Mouse (Mus musculus) ovary, postnatal 14 days (tissue): ENCODE results near the gene Rbm26.

Source experiments
- DNase-seq: peaks from one replicate; pipeline ENCODE4 v3.0.0; 2022; ENCODE audit warnings: low spot score

The Rbm26 gene

DNA sequence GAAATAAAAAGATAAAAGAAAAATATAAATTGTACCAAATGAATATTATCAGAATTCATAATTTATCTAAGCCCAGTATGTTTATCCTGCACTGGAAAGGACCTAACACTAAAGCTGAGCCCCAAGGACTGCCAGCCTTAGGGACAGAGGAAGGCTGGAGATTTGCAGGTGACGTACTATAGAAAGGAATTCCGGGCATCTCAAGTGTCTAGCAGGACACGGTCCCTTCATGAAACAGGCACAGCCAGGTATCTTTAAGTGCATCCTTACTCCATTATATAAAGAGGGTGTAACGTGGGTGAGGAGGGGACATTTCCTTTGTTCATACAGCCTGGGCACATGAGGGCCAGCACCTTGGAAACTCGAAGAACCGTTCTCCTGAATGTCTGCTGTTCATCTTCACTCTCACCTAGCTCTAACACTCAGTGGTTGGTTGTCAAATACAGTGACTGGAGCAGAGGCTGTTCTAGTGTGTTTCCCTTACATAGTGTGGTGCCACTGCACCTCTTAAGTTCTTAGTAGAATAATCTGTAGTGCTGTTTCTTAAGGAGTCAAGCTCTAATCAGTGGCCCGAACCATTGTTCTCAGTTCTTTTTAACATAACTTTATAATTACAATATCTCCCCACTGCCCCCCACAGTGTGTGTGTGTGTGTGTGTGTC, 91.7 kb downstream of the Rbm26 start:
- no peak for DNase-seq

DNA sequence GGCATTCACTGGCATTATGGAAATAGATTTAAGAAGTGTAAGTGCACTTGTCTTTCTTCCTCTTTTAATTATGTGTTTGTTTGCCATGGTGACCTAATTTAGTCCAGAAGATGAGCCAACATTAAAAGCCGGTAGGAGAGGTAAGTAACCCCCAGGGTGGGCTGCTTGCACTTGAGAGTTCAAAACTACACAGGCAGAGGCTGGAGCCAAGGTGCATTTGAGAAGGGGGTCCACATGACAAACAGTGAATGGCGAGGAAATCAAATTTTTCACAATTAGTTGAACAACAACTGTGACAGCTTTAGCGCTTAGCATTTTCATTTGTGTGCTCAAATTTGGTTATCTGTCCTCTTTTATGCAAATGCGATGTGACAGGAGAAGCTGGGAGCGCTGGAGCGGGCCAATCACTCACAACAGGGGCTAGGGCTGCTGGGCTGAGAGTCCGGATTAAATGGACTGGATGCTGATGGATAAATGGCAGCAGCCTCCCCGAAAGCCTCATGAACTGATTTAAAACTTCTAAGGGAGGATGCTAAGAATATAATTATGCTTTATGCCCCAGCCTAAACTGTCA, 92.3 kb downstream of the Rbm26 start:
- DNase-seq = no peak

GRCm38 (mm10) chr14:105084106-105084505, 93.0 kb downstream of the Rbm26 start:
- DNase-seq = no peak

GRCm38 (mm10) chr14:105074776-105075175, 102.4 kb downstream of the Rbm26 start:
- DNase-seq = no peak

GRCm38 (mm10) chr14:105074376-105074775, 102.8 kb downstream of the Rbm26 start:
- no peak for DNase-seq

DNA sequence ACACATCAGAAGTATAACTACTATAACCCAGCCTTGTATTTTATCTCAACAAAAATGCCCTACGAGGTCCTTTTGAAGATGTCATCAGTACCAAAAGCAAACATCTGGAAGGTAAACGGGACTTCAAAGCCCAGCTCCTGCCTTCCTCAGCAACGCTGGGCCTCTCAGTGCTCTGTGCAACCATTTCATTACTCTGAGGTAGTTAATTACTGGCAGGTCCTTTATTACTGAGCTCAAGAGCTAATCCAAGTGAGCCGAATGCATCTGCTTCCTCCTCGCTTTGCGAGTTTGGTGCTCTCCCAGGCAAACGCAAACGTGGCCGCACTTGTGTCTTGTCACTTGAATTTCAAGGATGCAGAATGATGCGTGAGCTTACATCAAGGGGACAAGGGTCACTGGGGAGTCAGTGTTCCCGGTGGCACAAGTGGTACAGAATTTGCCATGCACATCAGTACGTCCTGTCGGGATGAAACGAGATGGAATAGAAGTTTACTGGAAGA, 106.1 kb downstream of the Rbm26 start:
- DNase-seq = no peak

GRCm38 (mm10) chr14:105070258-105071009, 106.7 kb downstream of the Rbm26 start:
- DNase-seq = no peak

DNA sequence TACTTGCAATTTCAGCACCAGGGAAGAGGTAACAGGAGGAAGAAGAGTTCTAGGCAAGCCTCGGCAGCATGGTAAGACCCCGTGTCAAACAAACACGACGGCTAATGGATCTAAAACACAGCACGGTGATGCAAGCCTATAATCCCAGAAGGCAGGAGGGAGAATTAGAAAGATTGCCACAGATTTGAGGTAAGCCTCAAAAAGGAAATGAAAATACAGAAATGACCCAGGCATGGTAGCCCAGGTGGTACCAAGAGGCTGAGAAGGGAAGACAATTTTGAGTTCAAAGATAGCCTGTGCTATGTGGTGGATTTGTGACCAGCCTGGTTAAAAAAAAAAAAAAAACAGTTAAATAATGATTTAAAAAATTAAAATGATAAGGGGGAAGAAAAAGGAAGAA, 109.1 kb downstream of the Rbm26 start:
- DNase-seq = no peak

DNA sequence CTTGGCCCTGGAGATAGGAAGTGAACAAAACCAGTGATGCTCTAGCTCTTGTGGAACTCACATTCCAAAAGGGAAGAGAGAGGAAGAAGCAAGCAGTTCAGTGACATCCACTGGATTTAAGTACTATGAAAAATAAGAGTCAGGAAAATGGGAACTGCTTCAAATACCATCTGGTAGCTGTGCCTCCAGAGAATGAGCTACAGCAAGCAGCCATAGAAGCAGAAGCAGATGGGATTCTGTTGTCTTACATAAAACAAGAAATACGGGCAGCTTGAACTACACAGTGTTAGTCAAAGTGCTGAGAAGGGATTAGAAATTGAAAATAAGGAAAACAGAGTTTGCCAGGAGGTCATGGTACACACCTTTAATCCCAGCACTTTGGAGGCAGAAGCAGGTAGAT, 112.9 kb downstream of the Rbm26 start:
- no peak for DNase-seq

- no peak for DNase-seq
These were observed 115.9 kb downstream of the Rbm26 start for GRCm38 (mm10) chr14:105061230-105061629.

DNA sequence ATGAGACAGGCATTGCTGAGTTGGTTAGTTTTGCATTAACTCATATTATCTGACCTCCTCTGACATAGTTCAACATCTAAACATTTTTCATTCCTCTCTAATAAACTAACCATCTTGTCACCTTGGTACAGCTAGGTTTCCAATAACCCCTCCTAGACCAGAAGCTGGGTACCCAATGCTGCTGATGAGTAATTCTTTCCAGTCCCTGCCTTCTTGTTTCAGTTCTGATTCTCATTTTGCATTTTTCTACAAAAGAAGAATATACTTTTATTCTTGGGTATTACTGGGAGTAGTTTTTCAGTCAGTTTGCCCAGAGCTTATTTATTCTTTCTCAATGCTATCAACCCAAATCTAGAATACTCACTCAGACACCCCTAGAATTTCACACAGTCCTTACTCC, 119.2 kb downstream of the Rbm26 start:
- no peak for DNase-seq
